8 mouse cellular contexts compared by ENCODE assay signal in genomic region chr11:103101866-103102501, GRCm38 (mm10). TPM values are rescaled to one million over a fixed set of nuclear protein-coding genes. Genes with fewer than 3 reads are reported as not detected.
DNase-seq lines count a peak whose midpoint lies in the region; ATAC-seq and TF ChIP-seq lines count a peak whose summit lies in the region.

No protein-coding gene starts in this region.

- H3K9me3 ChIP-seq in limb, embryonic 13.5 days = no peaks in the 10 kb centered on the region
- H3K9me3 ChIP-seq in midbrain, embryonic 14.5 days (ENCODE audit: control insufficient read depth, low read length) = no peaks in the 10 kb centered on the region
- H3K9me3 ChIP-seq in stomach, postnatal 0 days (ENCODE audit: control insufficient read depth, low read length) = no peaks in the 10 kb centered on the region

- 0 out of 2 replicates have a peak, but pooled peaks have one; percentile 30 for ATAC-seq in limb, embryonic 13.5 days (ENCODE audit: low FRiP score, low read depth)
- ATAC-seq in midbrain, embryonic 14.5 days (ENCODE audit: low FRiP score, low TSS enrichment) = peak; percentile 35; the same call in 1 of the 2 replicates
- peak; percentile 40 for ATAC-seq in stomach, postnatal 0 days (ENCODE audit: low FRiP score, low TSS enrichment)

- no peak for TF ChIP-seq EP300 in stomach, postnatal 0 days (optimal IDR thresholded peaks at IDR 0.05)

- peak overlapping the region; percentile 76 for H3K9ac ChIP-seq in limb, embryonic 13.5 days
- H3K9ac ChIP-seq in midbrain, embryonic 14.5 days (replicated peaks; ENCODE audit: low read length) = peak overlapping the region; percentile 21; the same call in 1 of the 2 replicates
- H3K9ac ChIP-seq in stomach, postnatal 0 days (ENCODE audit: low read length) = peak overlapping the region; percentile 71

- 3% methylated on average over 30 of the region's 30 CpGs for WGBS in limb, embryonic 13.5 days
- WGBS in midbrain, embryonic 14.5 days = 3% methylated on average over 30 of the region's 30 CpGs
- WGBS in stomach, postnatal 0 days = 2% methylated on average over 30 of the region's 30 CpGs

- no peak for TF ChIP-seq CTCF in stomach, postnatal 0 days (IDR thresholded peaks at IDR 0.05; ENCODE audit: low read depth)

- DNase-seq in B cell, adult 2 months = peak; percentile 60 to 61
- peak; percentile 76 to 83 for DNase-seq in adrenal gland, adult 18-20 months (ENCODE audit: low spot score in 2 of 2)
- DNase-seq in embryo, embryonic 9.5 days (ENCODE audit: extremely low spot score) = peak; percentile 54
- DNase-seq in gastrocnemius, postnatal 4 days (ENCODE audit: low spot score in 2 of 2) = peak; percentile 43 to 63
- DNase-seq in kidney, adult 11 months = peak; percentile 82
- DNase-seq in midbrain, embryonic 14.5 days = peak; percentile 73
- DNase-seq in stomach, postnatal 0 days (ENCODE audit: low spot score) = peak; percentile 69

- H3K4me3 ChIP-seq in limb, embryonic 13.5 days = peak overlapping the region; percentile 63
- H3K4me3 ChIP-seq in midbrain, embryonic 14.5 days (replicated peaks; ENCODE audit: low read depth, low read length) = peak overlapping the region; percentile 29
- H3K4me3 ChIP-seq in stomach, postnatal 0 days (ENCODE audit: low read depth, low read length) = peak overlapping the region; percentile 61

- peak overlapping the region; percentile 89 for H3K4me2 ChIP-seq in limb, embryonic 13.5 days (replicated peaks)
- H3K4me2 ChIP-seq in midbrain, embryonic 14.5 days (ENCODE audit: low read length) = peak overlapping the region; percentile 64
- H3K4me2 ChIP-seq in stomach, postnatal 0 days (replicated peaks; ENCODE audit: low read depth) = peak overlapping the region; percentile 85

- peaks cover 53% of the 10 kb centered on the region for H3K27me3 ChIP-seq in limb, embryonic 13.5 days
- peaks cover 30% of the 10 kb centered on the region for H3K27me3 ChIP-seq in midbrain, embryonic 14.5 days (ENCODE audit: control insufficient read depth, insufficient read depth, low read length)
- H3K27me3 ChIP-seq in stomach, postnatal 0 days (ENCODE audit: control insufficient read depth, insufficient read depth, low read length) = no peaks in the 10 kb centered on the region

- peaks cover 44% of the 10 kb centered on the region for H3K4me1 ChIP-seq in limb, embryonic 13.5 days
- peaks cover 4% of the 10 kb centered on the region; the same call in 1 of the 2 replicates for H3K4me1 ChIP-seq in midbrain, embryonic 14.5 days (ENCODE audit: control insufficient read depth, insufficient read depth, low read length)
- H3K4me1 ChIP-seq in stomach, postnatal 0 days (replicated peaks; ENCODE audit: control insufficient read depth, insufficient read depth) = peaks cover 5% of the 10 kb centered on the region

- no peak overlapping the region for H3K27ac ChIP-seq in limb, embryonic 13.5 days
- H3K27ac ChIP-seq in midbrain, embryonic 14.5 days (replicated peaks; ENCODE audit: low read depth, low read length) = no peak overlapping the region
- peak overlapping the region; percentile 37 for H3K27ac ChIP-seq in stomach, postnatal 0 days (replicated peaks)

- H3K36me3 ChIP-seq in limb, embryonic 13.5 days = no peaks in the 10 kb centered on the region
- no peaks in the 10 kb centered on the region for H3K36me3 ChIP-seq in midbrain, embryonic 14.5 days (ENCODE audit: control insufficient read depth, insufficient read depth, low read length)
- peaks cover 4% of the 10 kb centered on the region for H3K36me3 ChIP-seq in stomach, postnatal 0 days (ENCODE audit: control insufficient read depth, insufficient read depth, low read length)

RNA-seq across cellular contexts. Expression of gene Acbd4, which starts 0.5 kb away (rescaled TPM):
- total RNA-seq in adrenal gland, adult 18-20 months (2021) = 100 to 1,000 TPM; 116 to 169 TPM
- total RNA-seq in gastrocnemius, postnatal 4 days (2021) = 10 to 100 TPM; 45.0 to 53.0 TPM
- 14.4 and 17.2 TPM in 2 replicates for polyA plus RNA-seq in limb, embryonic 13.5 days (2015; fragmentation: Nextera tagmentation; extraction: Ambion mirVana)
- 8.0 and 8.4 TPM in 2 replicates for polyA plus RNA-seq in midbrain, embryonic 14.5 days (2014; fragmentation: Nextera tagmentation; extraction: Ambion mirVana)
- polyA plus RNA-seq in stomach, postnatal 0 days (2015; fragmentation: Nextera tagmentation; extraction: Ambion mirVana) = 28.6 and 36.7 TPM in 2 replicates

RNA-seq across cellular contexts. Expression of gene Plcd3, which starts 0.5 kb away (rescaled TPM):
- 10 to 100 TPM in 1 of 2 experiments, 1 to 10 TPM in 1; 6.6 to 12.0 TPM for total RNA-seq in adrenal gland, adult 18-20 months (2021)
- total RNA-seq in gastrocnemius, postnatal 4 days (2021) = 10 to 100 TPM in 1 of 2 experiments, 1 to 10 TPM in 1; 9.3 to 12.4 TPM
- 4.8 and 5.1 TPM in 2 replicates for polyA plus RNA-seq in limb, embryonic 13.5 days (2015; fragmentation: Nextera tagmentation; extraction: Ambion mirVana)
- 0.92 and 1.8 TPM in 2 replicates for polyA plus RNA-seq in midbrain, embryonic 14.5 days (2014; fragmentation: Nextera tagmentation; extraction: Ambion mirVana)
- 4.2 and 5.0 TPM in 2 replicates for polyA plus RNA-seq in stomach, postnatal 0 days (2015; fragmentation: Nextera tagmentation; extraction: Ambion mirVana)

RNA-seq across cellular contexts. Expression of gene Hexim1, which starts 14.0 kb away (rescaled TPM):
- total RNA-seq in adrenal gland, adult 18-20 months (2021) = 10 to 100 TPM; 71.1 to 83.3 TPM
- total RNA-seq in gastrocnemius, postnatal 4 days (2021) = 10 to 100 TPM; 26.9 to 29.6 TPM
- 5.1 and 5.6 TPM in 2 replicates for polyA plus RNA-seq in limb, embryonic 13.5 days (2015; fragmentation: Nextera tagmentation; extraction: Ambion mirVana)
- 3.9 and 5.9 TPM in 2 replicates for polyA plus RNA-seq in midbrain, embryonic 14.5 days (2014; fragmentation: Nextera tagmentation; extraction: Ambion mirVana)
- polyA plus RNA-seq in stomach, postnatal 0 days (2015; fragmentation: Nextera tagmentation; extraction: Ambion mirVana) = 3.8 and 4.1 TPM in 2 replicates

RNA-seq across cellular contexts. Expression of gene Hexim2, which starts 30.2 kb away (rescaled TPM):
- total RNA-seq in adrenal gland, adult 18-20 months (2021) = 1 to 10 TPM; 2.8 to 5.6 TPM
- 1 to 10 TPM; 6.3 to 7.0 TPM for total RNA-seq in gastrocnemius, postnatal 4 days (2021)
- polyA plus RNA-seq in limb, embryonic 13.5 days (2015; fragmentation: Nextera tagmentation; extraction: Ambion mirVana) = 12.8 and 13.8 TPM in 2 replicates
- polyA plus RNA-seq in midbrain, embryonic 14.5 days (2014; fragmentation: Nextera tagmentation; extraction: Ambion mirVana) = 22.9 and 24.7 TPM in 2 replicates
- polyA plus RNA-seq in stomach, postnatal 0 days (2015; fragmentation: Nextera tagmentation; extraction: Ambion mirVana) = 3.7 and 4.4 TPM in 2 replicates

Comparison
In these comparisons a context has a peak if more than half of its experiments do, and no peak if none do; other contexts are left out.
1. H3K9ac ChIP-seq: peak in every context shown above with its lines; median percentile 76 in limb, embryonic 13.5 days; 71 in stomach, postnatal 0 days; 21 in midbrain, embryonic 14.5 days.